Mouse (Mus musculus) thymus, postnatal 36 days (tissue): Measurements from ENCODE around the gene Wdfy3.

ENCODE experiments used
- DNase-seq, 2 experiments: peaks; one replicate each; pipeline ENCODE4 v3.0.0; 2022; ENCODE audit warnings: mixed read lengths in 2 of 2

Wdfy3 gene

DNA sequence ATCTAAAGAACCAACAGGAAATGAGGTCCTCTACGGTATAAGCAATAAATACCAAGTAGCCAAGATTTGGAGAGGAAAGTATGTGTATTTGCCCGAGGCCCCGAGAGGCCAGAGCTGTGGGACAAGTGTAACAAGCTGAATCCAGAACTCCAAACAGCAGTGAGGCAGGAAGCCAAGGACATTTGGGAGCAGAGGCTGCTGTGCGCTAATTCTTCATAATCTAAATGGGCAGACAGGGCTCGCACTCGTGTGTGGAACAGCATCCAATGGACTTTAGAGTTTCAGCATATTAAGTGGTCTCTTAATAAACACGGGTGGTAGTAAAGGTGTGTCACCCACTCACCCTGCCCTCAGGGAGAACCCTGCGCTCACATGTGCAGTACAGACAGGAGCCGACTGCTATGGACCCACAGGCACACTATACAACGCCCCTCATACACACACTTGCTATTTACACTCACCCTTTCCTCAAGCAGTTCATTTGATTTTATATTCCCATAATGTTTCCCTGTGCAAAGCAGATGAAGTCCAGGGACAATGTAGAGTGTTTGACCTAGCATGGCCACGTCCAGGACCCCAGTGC is 15.1 kb downstream of the Wdfy3 start:
- no peak for DNase-seq

DNA sequence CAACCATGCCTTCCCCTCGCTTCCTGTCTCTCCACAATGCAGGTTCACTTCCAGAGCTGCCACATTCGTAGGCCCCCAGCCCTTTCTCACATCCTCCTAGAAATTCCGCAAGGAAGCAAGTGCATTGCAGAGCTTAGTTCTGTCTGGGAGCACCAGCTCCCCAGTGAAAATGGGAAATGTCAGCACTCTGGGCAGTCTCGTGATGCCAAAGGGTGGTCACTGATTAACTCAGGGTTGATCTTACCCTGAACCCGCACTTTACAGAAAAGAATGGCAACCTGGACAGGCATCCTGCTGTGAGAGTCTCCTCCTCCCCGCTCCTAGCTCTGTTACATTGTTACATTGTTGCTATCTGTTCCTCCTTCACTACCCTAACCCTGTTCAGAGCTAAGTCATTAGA is 16.8 kb downstream of the Wdfy3 start:
- no peak for DNase-seq

DNA sequence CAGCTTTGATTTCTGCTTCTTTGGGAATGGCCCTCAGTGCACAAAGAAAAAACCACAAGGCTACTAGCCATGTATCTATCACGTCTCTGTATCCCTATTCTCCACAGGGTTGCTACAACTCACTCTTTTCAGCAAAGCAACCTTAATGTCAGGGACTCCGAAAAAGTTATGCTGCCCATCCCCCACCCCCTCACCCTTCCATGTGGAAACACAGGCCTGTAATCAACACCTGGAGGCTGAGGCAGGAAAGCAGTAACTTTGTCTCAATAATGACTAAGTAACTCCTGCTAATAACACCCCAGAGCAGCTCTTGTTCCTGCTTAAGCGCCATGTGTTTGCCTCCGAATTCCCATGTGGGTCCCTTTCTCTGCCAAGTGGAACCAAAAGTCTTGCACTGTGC is 17.3 kb downstream of the Wdfy3 start:
- no peak for DNase-seq

DNA sequence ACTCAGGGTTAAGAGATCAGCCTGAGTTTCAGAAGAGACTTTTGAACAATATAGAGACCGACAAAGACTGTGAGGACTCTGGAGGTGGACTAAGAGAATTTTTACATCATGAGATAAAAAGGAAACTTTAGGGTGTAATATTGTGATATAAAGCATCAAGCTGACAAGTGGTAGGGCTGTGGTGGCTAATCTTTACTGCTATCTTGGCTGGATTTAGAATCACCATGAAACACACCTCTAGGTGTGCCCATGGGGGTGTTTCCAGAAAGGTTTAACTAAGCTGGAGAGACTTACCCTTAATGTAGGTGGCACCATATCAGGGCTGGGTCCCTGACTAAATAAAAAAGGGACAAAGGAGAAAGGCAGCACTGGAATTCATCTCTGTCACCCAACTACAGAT is 19.0 kb downstream of the Wdfy3 start:
- DNase-seq: no peak

DNA sequence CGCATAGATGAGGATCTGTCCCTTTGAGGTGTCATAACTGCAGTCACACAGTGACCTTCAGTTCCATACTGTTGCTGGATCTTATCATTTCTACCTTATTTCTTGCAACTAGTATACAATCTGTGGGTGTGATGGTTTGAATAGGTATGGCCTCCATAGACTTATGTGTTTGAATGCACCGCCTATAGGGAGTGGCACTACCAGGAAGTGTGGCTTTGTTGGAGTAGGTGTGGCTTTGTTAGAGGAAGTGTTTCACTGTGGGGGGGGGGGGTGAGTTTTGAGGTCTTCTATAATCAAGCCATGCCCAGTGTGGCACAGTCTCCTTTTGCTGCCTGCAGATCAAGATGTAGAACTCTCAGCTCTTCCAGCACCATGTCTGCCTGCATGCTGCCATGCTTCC is 21.3 kb downstream of the Wdfy3 start:
- no peak for DNase-seq

DNA sequence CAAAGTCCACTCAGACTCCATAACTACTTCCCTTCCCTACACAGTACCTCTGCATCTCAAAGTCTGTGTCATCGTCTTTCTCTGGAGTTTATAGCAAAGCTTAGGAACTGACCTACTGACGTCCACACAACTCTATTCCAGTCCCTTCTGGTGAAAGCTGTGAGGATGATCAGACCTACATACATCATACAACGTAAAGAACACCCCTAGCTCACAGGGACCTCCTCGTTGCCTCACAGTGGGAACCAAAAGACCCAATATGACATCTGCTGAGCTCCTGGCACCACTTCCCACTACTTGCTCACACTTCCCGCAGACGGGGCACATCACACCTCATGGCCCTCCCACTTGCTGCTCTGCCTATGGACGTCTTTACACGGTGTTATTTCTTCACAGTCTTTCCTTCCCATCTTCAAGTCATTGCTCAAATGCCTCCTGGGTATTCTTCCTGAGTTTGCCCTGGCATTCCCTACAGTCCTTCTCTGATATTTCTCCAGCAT is 23.1 kb downstream of the Wdfy3 start:
- no peak for DNase-seq

DNA sequence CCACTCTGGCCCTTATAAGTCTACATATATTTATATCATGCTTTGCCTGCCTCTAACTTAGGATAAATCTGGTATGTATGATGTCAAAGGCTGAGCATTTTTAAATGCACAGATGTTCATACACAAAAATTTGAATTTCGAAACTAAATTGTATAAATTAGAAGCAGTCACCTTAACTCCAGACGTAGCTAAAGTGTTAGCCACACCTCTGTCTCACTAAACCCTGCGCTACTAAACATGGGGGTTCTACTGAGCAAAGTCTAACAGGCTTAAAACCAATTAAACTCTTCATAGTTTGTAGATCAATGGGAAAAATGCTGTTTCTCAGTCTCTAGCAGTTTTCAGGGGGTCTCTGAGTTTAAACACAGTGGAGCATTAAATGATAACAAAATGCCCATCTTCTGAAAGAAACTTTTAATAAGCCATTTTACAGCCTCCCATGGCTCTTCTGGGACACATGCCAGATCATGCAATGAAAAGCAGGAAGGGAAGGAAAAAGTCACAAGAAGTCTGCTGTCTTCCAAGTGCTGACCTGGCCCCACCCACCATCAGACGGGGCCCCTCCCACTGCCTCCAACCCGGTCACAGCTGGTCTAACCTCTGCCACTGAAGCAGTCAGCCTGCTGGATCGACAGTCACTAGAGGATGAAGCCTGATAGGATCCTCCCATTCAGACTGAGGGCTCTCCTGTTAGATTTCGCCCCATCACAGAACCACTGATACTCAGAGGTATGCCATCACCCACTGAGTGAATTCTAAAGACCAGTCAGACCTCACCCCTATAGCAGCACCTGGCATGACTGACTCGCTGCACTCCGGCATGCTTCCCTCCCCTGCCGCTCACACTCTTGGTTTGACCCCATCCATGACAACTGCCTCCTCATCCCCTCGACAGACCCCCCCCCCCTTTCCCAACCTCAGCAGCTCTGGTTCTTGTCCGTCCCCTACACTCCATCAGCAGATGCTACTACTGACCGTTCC is 23.8 kb downstream of the Wdfy3 start:
- no peak for DNase-seq

DNA sequence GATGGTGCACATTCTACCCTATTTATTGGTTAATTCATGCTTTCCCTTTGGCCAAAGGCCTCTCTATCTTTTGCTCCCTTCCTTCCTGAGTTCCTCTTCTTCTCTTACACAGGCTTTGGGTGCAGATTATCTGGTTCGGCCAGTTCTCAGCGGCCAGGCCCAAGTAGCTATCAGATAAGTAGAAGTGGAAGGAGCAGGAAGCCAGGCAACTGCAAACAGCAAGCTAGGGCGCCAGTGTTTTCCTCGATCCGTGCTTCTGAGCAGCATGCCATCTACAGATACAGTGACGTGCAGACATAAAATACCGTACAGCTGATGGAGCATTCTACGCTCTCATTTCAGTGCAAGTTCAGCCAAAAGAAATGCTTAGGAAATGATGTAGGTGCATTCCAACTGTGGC is 24.5 kb downstream of the Wdfy3 start:
- no peak for DNase-seq

DNA sequence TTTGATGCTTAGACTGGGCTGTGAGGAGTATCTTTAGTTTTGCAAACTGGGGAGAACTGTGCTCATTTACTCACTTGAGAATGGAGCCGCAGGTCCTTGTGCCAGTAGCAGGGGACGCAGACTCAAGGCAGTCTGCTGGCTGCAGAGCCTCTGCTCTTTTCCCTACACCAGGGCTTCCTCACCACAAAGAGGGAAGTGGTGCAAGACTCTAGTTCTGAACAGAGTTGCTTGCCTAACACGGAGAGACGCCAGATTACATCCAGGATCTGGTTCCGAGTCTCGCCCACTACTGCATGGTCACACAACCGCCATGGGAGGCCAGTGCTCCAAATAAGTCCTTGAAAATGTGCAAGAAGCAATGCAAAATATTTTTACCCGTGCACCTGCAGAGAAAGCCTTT is 36.4 kb downstream of the Wdfy3 start:
- no peak for DNase-seq

DNA sequence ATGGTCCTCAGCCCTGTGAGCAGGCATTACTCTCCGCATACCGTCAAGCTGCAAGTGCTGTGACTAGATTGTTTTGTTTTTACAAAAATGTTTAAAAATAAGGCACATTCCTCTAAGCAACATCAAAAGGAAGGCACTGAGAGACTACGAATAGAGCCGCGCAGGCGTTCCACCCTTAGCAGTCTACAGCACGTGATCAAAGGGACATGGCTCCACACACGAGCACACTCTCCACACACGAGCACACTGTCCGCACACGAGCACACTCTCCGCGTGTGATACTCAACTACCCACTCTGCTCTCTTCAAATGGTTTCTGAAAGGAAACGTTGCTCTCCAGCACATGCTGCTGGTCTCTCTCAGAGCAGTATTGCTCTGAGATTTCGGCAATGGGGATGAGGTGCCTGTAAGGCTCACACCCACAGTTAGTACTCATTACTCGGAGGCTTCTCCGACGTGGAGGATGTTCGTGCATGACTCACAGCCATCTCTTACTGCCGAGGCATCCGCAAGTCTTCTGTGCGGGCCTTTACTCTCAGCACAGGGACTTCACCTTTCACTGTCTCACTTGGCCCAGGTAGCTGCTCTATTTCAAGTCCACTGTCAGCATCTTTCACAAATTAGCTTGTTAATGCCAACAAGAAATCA is 37.0 kb downstream of the Wdfy3 start:
- DNase-seq: no peak

DNA sequence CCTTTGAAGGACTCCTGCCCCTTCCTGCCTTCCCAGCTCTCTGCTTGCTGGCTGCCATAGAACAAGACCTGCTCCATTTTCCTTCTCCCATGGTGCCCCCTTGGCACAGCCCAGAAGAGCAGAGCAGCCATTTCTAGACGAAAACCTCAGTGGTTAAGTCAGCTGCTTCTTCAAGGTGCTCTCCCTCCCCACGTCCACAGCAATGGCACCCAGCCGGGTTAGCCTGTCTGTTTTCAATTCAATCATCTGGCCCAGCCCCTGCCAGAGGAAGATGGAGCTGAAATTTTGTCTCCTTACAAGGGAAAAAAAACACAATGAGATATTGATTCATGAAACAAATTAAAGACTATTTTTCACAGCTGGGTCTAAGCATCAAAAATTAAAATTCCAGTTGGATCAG is 37.5 kb downstream of the Wdfy3 start:
- no peak for DNase-seq

DNA sequence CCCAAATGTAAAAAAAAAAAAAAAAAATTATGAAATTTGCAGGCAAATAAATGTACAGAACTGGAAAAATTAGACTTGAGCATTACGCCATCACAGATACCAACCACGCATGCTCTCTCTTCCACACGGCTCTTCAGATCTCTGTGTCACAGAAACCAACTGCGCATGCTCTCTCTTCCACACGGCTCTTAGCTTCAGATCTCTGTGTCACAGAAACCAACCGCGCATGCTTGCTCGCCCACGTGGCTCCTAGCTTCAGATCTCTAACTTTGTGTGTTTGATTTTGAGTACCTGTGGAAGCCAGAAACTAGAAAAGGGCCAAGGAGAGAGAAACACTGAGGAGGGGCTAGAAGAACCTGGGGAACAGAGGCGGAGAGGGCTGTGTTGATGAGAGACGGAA is 46.3 kb downstream of the Wdfy3 start:
- no peak for DNase-seq

DNA sequence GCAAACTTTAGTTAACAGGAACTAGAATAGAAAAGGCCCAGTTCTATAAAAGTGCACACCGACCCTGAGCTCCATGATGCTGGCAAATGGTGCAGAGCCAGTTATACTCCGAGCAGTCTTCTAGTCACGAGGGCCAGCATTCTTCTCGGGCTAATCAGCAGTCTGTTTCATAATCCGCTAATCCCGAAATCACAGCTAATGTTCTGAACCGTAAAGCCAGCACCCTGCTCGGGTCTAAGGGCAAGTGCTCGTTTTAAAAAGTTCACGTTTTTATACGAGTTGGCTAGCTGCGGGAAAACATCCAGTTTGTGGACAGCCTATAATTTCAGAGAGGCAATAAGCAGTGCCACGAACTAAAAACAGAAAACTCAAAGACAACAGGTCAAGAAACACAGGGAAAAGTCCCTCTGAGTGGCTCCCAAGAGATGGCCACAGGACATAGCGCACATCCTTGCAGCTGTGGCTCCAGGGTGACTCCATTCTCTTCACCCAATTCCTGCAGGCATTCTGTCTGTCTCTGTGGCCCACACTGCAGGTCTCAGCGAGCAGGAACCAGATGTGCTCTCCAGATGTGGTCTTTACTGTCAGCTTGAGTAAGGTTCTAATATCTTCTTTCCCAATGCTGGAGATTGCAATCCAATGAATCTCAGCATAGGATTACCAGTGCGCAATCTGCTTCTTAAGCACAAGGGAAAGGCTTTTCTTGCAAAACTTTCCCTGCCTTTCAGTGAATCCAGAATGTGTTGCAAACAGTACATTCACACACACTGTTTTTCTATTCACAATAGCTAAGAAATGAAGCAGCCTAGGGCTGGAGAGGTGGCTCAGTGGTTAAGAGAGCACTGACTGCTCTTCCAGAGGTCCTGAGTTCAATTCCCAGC is 47.5 kb downstream of the Wdfy3 start:
- DNase-seq: no peak

DNA sequence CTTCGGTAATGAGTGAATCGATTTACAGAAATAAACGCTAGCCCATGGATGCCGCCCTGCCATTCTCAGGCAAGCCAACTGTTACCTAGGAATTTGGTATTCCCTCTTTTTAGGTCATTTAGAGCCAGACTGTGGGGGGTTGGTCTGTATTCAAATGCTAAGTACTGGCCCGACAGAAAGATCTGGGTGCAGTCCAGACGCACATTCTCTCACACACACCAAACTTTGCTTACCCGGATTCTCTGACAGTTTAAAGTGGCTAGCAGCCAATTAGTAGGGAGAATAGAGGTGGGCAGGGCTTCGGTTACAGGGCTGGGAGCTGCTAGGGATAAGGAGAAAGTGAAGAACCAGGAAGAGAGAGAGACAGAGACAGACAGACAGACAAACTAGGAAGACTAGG is 55.5 kb downstream of the Wdfy3 start:
- no peak for DNase-seq

DNA sequence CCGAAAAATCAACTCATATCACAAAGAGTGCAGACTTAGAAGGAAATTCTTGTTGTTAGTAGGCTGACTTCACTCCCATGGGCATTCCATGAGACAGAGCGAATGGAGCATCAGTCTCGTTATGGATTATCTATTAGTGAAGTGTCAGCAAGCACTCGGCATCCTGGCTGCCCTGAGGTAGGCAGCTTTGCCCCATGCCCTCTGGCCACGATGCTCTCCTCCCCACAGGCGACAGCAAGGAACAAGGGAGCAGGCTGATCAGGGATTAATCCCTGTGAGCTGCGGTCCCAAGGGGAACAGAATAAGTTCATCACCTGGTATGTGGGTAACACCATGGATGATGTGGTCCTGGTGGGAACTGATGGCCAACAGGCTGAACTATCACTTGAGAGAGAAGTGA is 55.9 kb downstream of the Wdfy3 start:
- DNase-seq: no peak

DNA sequence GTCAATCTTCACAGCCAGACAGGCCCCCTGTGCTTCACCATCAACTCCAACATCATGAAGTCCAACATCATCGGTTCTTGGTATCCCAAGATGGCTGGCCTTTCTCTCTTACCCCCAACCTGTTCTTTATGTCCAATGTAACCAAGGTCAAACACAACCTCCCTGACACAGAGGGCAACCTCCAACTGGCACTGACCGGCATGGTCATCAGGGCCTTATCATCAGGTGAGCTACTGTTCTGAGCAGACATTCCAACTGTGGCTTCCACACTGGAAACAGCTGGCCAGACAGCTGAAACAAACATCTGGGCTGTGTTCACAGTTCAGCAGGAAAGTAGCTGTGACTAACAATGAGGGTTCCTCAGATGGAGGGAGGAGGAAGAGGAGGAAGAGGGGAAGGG is 58.8 kb downstream of the Wdfy3 start:
- DNase-seq: no peak

DNA sequence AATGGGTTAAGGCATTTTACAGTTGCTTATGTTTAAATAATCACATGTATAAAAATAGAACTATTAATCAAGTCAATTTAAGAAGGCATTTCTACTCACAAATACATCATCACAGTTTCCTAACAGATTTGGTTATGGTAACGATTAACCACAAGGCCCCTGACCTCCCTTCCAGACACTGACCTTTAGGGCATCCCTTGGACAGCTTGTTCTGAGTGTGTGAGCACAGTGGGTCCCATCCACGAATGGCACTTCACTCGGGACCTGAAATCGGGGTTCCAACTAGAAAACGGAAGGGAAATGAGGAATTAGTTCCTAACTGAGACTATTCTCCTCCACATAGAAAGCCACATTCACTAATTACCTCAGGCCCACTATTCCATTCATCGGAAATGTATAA is 60.1 kb downstream of the Wdfy3 start:
- DNase-seq: no peak

DNA sequence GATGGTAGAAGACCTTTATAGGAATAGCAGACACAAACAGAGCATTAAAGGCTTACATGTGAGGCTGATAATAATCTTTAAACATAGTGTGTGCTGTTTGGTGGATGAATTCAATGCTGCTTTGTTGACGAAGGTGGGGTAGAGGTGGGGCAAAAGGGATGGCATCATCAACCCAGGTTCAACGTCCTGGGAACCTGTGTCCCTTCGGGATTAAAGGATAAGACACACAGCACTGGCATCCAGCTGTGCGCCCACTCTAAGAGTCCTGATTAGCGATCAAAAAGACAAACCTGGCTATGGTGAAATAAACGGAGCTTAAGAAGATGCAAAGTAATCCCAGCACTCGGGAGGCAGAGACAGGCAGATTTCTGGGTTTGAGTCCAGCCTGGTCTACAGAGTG is 61.0 kb downstream of the Wdfy3 start:
- DNase-seq: no peak

DNA sequence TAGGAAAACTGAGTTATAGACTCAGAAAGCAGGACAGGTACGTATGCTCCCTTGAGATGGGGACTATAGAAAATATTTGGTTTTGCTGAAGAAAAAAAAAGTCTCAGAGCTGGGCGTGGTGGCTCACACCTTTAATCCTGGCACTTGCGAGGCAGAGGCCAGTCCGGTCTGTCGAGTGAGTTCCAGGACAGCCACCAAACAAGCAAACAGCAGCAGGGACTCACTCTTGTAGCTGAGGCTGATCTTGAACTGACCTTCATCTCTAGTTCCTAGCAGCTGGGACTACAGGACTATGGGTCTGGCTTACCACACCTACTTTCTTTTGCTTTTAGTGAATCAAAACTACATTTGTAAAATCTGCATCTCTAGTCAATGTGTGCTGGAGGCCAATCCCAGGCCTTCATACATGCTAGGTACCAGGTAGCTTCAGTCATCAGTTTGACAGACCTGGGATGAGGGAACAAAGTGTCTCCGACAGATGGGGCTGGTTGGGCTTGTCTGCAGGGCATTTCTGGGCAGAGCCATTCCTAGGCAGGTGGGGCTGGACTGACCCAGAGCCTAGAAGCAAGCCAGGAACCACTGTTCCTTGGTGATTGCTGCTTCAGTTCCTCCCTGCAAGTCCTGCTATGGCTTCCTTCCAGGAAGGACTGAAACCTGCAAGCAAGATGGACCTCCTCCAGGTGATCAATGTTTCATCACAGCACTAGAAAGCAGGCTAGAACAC is 63.3 kb downstream of the Wdfy3 start:
- DNase-seq: no peak

DNA sequence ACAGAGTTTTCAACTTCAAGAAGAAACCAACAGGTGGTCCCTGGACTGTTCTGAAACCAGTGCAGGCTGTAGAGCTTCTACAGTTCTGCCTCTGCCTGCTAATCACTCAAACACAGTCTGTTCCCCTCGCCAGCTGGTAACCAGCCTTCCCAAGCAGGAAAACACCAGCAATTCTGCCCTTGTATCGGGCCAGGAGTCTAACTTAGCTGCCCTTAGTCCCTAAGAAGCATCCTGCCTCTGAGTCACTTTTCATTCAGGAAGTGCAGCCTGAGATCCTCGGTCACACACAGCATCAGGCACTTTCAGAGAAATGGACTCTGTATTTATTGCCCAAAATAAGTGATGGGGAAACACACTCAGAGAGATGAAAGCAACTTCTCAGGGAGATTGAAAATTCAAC is 66.3 kb downstream of the Wdfy3 start:
- no peak for DNase-seq

DNA sequence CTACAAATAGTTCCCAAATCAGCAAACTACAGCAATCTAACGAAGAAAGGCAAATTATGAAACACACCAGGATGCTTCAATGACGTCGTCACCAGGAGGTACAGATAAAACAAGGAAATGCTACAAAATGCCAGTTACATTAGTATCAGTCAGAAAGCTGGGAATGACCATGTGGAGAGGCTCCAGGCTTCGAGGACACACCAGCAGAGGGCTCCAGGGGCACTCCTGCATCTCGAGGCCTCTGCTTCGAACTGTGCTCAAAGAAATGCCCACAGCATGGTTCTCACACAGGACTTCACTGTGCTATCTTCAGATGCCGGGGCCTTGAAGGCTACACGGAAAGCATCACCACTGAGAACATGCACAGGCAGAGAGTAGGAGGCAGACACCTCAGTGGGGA is 68.7 kb downstream of the Wdfy3 start:
- no peak for DNase-seq

DNA sequence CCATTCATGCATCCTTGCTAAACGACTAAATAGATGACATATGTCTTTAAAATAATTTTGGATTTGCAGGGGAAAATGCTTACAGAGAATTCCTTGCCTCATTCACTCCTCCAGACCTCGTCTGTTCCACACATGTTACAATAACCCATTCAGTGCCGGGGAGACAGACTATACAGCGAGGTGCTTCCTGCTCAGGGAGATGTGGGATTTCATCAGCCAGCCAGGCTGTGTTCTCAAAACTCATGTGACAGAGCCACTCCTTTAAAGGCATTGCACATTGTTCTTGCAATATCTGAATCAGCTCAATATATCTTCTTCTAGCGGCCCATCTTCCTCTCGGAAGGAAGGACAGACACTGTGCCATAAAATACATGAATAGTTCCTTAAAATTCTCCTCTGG is 70.8 kb downstream of the Wdfy3 start:
- DNase-seq: no peak
